Mouse (Mus musculus): ENCODE data around the gene Nrxn1.

DNA sequence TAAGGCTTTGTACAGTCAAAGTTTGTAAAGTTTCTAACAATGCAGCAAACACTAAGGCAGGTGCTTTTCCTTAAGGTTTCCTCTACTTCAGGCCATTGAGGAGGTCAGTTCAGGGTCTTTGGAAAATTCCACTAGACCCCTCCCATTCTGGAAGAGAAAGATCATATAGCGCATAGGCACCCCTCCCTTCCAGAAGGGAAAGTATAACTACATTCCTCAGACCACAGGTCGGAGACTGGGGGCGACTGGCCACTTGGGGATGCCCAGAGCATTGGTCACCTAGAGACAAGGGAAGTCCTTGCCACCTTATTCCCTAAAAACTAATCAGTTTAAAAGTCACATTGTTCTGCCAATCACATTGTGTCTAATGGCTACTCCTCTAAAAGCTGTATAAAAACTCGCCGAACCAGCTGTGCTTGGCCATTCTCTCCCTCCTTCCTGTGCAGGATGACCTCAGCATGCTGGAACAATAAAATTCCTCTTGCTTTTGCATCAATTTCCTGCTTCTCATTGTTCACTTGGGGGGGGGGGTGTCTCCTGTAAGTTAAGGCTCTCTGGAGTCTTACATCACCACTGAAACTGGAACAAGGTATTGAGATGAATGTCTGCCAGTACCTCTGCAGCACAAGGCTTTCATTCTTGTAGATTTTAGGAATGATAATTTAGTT lies 305.6 kb downstream of the Nrxn1 start:
- TF ChIP-seq EP300 (IDR thresholded peaks at IDR 0.05; ENCODE audit: insufficient read depth, low read depth, low read length) (no peak), POLR2A (IDR thresholded peaks at IDR 0.05; ENCODE audit: insufficient read depth, low read depth, low read length) (no peak), CTCF (IDR thresholded peaks at IDR 0.05) (no peak)
